Mouse (Mus musculus) CD4-positive, CD25-positive, alpha-beta regulatory T cell, adult 4 months (primary cell): ENCODE results near the gene Gm9747. TPM values are rescaled to one million over a fixed set of nuclear protein-coding genes. Genes with fewer than 3 reads are reported as not detected.

Source experiments
- ATAC-seq: one replicate; pipeline ENCODE4 v1.8.0; 2017
- polyA plus RNA-seq, 2 experiments: library from polyadenylated mRNA; unstranded; fragments of 100-300 nt; shearing (Covaris generic); gene quantifications; one replicate each; pipeline ENCODE4 v1.2.1; 2017

Gm9747 gene
- polyA plus RNA-seq, 2 experiments from 2014 or later, result not detected

DNA sequence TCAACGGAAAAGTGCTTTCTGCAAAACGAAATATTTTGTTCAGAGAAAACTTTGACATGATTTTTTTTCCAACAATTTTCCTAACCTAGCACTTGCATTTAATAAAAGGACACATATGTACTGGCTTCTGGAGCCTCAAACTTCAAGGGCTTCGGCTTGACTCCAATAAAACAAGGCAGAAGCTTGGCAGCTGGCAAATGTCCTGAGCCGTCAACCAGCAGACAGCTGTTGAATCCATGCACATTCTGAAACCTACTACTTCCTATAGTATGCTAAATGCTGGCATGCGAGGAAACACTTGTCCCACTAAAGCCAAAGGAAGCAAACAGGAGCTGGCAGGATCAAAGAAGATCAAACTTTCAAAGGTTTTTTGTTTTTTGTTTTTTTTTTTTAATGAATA lies 24.5 kb downstream of the Gm9747 start:
- no peak for ATAC-seq

GRCm38 (mm10) chr1:82258331-82258730 lies 25.4 kb downstream of the Gm9747 start:
- ATAC-seq, result no peak

GRCm38 (mm10) chr1:82260055-82260454 lies 27.1 kb downstream of the Gm9747 start:
- no peak for ATAC-seq

GRCm38 (mm10) chr1:82261053-82261618 lies 28.2 kb downstream of the Gm9747 start:
- ATAC-seq, result no peak

DNA sequence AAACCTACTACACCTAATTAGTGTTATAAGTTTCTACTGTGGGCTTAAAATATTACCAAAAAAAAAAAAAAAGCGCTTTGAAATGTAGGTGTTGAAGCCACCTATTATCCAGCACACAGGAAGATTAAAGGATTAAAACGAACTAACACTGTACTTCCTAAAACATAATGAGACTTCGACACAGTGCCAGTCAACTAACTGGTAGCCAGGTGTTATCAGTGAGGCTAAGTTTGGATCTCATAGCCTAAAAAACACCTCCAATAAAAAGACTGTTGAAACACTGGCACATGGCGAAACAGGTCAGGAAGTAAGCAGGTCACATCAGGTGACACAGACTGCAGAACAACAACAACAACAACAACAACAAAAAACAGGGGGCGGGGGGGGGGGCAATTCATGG lies 28.7 kb downstream of the Gm9747 start:
- no peak for ATAC-seq

- ATAC-seq, result no peak
Observed at GRCm38 (mm10) chr1:82262331-82262730, 29.4 kb downstream of the Gm9747 start.

GRCm38 (mm10) chr1:82267547-82267946 lies 34.6 kb downstream of the Gm9747 start:
- no peak for ATAC-seq

DNA sequence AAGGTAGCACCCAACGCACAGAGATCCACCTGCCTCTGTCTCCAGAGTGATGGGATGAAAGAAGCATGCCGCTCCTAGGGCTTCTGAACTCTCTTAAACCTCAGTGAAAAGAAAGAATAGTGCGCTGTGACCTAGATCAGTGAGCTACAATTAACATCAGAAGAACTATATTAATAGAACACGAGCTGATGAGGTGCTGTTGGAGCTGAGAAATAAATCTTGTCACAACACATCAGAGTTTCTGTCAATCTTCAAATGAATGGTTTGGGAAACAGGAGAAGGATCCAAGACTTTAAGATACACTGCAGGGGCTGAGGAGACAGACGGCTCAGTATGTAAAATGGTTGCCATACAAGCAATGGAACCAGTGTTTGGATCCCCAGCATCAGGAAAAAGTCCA lies 39.3 kb downstream of the Gm9747 start:
- no peak for ATAC-seq

DNA sequence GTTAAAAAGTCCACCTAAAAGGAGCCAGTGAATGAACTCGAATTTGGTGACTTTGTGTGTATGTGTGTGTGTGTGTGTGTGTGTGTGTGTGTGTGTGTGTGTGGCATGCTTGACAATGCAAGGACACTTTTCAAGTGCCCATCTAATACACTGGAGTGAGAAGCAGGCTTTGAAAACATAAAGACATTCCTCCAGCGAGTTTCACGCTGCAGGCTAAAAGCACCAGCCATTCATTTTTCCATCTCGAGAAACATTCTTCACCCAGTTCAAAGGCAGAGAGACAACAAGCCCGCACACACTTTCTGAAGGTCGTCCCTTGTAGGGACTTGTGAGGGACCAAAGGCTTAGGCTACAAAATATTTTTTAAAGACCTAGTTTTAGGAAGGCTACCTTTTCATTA lies 40.6 kb downstream of the Gm9747 start:
- no peak for ATAC-seq

GRCm38 (mm10) chr1:82274361-82274760 lies 41.4 kb downstream of the Gm9747 start:
- no peak for ATAC-seq

DNA sequence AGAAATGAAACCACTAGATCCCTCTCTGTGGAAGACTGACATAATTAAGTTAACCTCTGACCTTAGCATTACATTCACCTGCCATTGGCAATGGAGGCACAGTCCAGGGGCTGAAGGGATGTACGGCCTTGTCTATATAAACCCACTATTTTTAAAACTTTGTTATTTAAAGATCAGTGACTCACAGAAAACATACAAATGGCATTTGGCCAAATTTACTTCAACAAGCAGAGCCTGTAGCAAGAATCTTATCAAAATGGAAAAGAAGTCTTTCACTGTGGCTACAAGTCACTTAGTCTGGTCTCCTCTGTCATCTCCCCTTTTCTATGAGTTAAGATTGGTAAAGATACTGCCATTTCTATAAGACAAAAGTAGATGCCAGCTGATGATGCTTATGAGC lies 46.9 kb downstream of the Gm9747 start:
- no peak for ATAC-seq

- no peak for ATAC-seq
Observed at GRCm38 (mm10) chr1:82281823-82282222, 48.9 kb downstream of the Gm9747 start.

DNA sequence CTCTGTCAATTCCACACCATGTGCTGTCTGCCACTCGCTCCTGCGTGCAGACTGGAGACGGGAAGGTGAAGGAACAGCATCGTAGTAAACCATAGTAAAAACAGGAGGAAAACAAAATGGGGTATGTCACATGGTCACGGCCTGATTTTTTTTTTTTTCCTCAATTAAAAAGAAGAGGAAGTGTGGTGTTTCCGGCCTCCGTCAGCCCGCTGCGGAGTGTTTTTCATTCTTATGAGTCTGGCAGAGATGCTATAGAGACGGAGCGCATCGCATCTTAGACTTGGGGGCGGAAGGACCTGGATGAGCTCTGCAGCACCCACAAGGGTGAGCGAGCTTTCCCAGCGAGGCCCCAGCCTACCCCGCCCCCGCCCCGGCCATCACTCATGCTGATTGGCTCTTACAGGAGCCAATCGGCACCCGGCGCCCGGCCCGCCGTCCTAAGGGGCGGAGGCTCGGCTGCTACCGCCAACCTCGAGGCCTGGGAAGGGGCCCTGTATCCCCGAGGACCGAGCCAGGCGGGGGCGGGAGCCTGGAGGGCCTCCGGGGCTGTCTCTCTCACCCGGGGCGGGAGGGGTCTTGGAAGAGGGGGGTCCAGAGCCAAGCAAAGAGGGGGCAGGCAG lies 50.2 kb downstream of the Gm9747 start:
- peak; percentile 86 for ATAC-seq

GRCm38 (mm10) chr1:82283901-82284301 lies 51.0 kb downstream of the Gm9747 start:
- no peak for ATAC-seq

DNA sequence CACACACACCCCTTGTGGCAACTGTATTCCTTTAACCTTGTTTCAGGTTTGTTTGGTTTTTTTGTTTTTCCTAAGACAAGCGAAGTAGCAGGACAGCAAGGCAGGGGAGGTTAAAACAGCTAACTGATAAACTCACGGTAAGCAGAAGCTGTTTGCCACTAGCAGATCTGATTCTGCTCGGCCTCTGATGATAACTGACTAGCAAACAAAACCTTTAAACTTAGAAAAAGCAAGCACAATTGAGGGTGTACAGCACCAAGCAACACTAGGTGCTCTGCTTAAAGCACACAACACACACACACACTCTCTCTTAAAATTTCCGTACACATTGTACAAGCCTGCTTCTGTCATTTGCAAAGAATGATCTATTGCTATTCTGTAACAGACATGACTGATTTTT lies 51.5 kb downstream of the Gm9747 start:
- ATAC-seq, result no peak

Other genes starting within 250 kb of the Gm9747 start
- gene Irs1, start 58.3 kb downstream of the Gm9747 start, polyA plus RNA-seq, result not detected
- gene Rhbdd1, start 83.3 kb downstream of the Gm9747 start, polyA plus RNA-seq, result 10 to 100 TPM; 15.5 to 29.8 TPM